Comparison of ENCODE assay signal across 9 mouse cellular contexts in genomic region chr15:30740728-30741127, GRCm38 (mm10).
DNase-seq lines count a peak whose midpoint lies in the region; ATAC-seq and TF ChIP-seq lines count a peak whose summit lies in the region.
"Had no signal": no experiment of that assay in that cellular context is flagged by ENCODE, and none has a peak within 500 bp of the region (broad histone marks: within the 10 kb centered on the region; RNA-seq: fewer than 3 reads in every experiment).

No protein-coding gene starts in this region.

- H3K9me3 ChIP-seq in forebrain, embryonic 10.5 days = no peaks in the 10 kb centered on the region
- H3K9me3 ChIP-seq in midbrain, embryonic 10.5 days (replicated peaks) = no peaks in the 10 kb centered on the region
- no peaks in the 10 kb centered on the region for H3K9me3 ChIP-seq in stomach, postnatal 0 days (ENCODE audit: control insufficient read depth, low read length)
- H3K9me3 ChIP-seq: G1E had no signal

- peaks cover 16% of the 10 kb centered on the region for H3K27me3 ChIP-seq in forebrain, embryonic 10.5 days (ENCODE audit: poor library complexity, severe bottlenecking)
- peaks cover 22% of the 10 kb centered on the region for H3K27me3 ChIP-seq in midbrain, embryonic 10.5 days (ENCODE audit: low read depth, poor library complexity, severe bottlenecking)
- H3K27me3 ChIP-seq in stomach, postnatal 0 days (ENCODE audit: control insufficient read depth, insufficient read depth, low read length) = no peaks in the 10 kb centered on the region

- DNase-seq in gastrocnemius, postnatal 10 days = peak; percentile 38
- DNase-seq in gastrocnemius, postnatal 25 days = no peak
- DNase-seq in brain, adult 2 months (ENCODE audit: low read depth, low spot score) = peak; percentile 91
- peak; percentile 50 for DNase-seq in forebrain, embryonic 10.5 days (ENCODE audit: extremely low spot score, low spot score)
- peak; percentile 32 for DNase-seq in induced T-regulatory cell, adult 2 months (ENCODE audit: low read depth)
- peak; percentile 78 to 79 for DNase-seq in left cerebral cortex, adult 18-20 months (ENCODE audit: low spot score in 2 of 2)
- DNase-seq in midbrain, embryonic 10.5 days (ENCODE audit: low spot score) = peak; percentile 55
- peak; percentile 49 for DNase-seq in stomach, postnatal 0 days (ENCODE audit: low spot score)

- H3K9ac ChIP-seq in stomach, postnatal 0 days (ENCODE audit: low read length) = no peak overlapping the region

- H3K36me3 ChIP-seq in forebrain, embryonic 10.5 days (replicated peaks) = no peaks in the 10 kb centered on the region
- no peaks in the 10 kb centered on the region for H3K36me3 ChIP-seq in midbrain, embryonic 10.5 days
- H3K36me3 ChIP-seq in stomach, postnatal 0 days (ENCODE audit: control insufficient read depth, insufficient read depth, low read length) = no peaks in the 10 kb centered on the region
- H3K36me3 ChIP-seq: G1E had no signal

- TF ChIP-seq EP300 in stomach, postnatal 0 days (optimal IDR thresholded peaks at IDR 0.05) = no peak

- peak; percentile 88 for TF ChIP-seq CTCF in stomach, postnatal 0 days (IDR thresholded peaks at IDR 0.05; ENCODE audit: low read depth)

- H3K4me1 ChIP-seq in forebrain, embryonic 10.5 days = peaks cover 7% of the 10 kb centered on the region; the same call in 1 of the 2 replicates
- H3K4me1 ChIP-seq in midbrain, embryonic 10.5 days = peaks cover 18% of the 10 kb centered on the region
- no peaks in the 10 kb centered on the region for H3K4me1 ChIP-seq in stomach, postnatal 0 days (replicated peaks; ENCODE audit: control insufficient read depth, insufficient read depth)

- no peak overlapping the region for H3K4me2 ChIP-seq in stomach, postnatal 0 days (replicated peaks; ENCODE audit: low read depth)

- H3K4me3 ChIP-seq in forebrain, embryonic 10.5 days = no peak overlapping the region
- H3K4me3 ChIP-seq in midbrain, embryonic 10.5 days = no peak overlapping the region
- H3K4me3 ChIP-seq in stomach, postnatal 0 days (ENCODE audit: low read depth, low read length) = no peak overlapping the region

- no peak overlapping the region for H3K27ac ChIP-seq in forebrain, embryonic 10.5 days
- H3K27ac ChIP-seq in midbrain, embryonic 10.5 days (replicated peaks) = no peak overlapping the region
- H3K27ac ChIP-seq in stomach, postnatal 0 days (replicated peaks) = no peak overlapping the region

- 17% methylated on average over 6 of the region's 6 CpGs for WGBS in forebrain, embryonic 10.5 days
- WGBS in midbrain, embryonic 10.5 days = 18% methylated on average over 6 of the region's 6 CpGs
- 17% methylated on average over 6 of the region's 6 CpGs for WGBS in stomach, postnatal 0 days

- no peak for ATAC-seq in stomach, postnatal 0 days (ENCODE audit: low FRiP score, low TSS enrichment)
